Mouse (Mus musculus): ENCODE results near the gene Zmynd15. TPM values are rescaled to one million over a fixed set of nuclear protein-coding genes. Genes with fewer than 3 reads are reported as not detected.
A peak's percentile ranks its signal among the peaks of the same experiment; 100 is the strongest.

The Zmynd15 gene
- total and polyA plus RNA-seq, 3 experiments: 0.14 TPM; not detected in 2

DNA sequence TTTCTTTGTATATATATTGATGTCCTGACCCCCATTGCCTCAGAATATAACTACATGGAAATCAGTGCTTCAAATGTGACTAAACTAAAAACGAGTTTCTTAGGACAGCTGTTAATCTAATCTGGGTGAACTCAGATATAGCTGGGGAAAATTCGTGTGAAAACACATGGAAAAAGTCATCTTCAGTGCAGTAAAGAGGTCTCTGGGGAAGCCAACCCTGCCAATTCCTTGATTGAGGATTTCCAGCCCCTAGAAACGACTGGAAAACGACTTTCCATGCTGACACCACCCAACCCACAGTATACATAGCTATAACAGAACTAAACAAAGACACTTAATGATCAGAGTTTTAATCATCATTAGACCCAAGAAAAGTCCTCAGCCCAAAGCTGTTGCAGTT lies 28.6 kb downstream of the Zmynd15 start:
- H3K27ac ChIP-seq (ENCODE audit: control insufficient read depth, low read depth, low read length): no peak overlapping the region

GRCm38 (mm10) chr11:70489138-70489537 lies 29.9 kb downstream of the Zmynd15 start:
- Histone ChIP-seq H3K4me3 (ENCODE audit: control insufficient read depth in 1 of 2, insufficient read depth in 1 of 2, low read depth in 2 of 2, low read length in 2 of 2) (no peak overlapping the region), H3K27ac (ENCODE audit: control insufficient read depth, low read depth, low read length) (no peak overlapping the region), H3K79me2 (ENCODE audit: control insufficient read depth, insufficient read depth, low read length, poor library complexity) (no peaks in the 10 kb centered on the region), H3K4me1 (ENCODE audit: control insufficient read depth in 1 of 2, insufficient read depth in 2 of 2, low read length in 2 of 2) (no peaks in the 10 kb centered on the region), H3K27me3 (ENCODE audit: control insufficient read depth in 1 of 2, insufficient read depth in 2 of 2, low read length in 2 of 2) (peaks cover 22 to 47% of the 10 kb centered on the region in 2 experiments), H3K9ac (ENCODE audit: control insufficient read depth, low read depth, low read length, poor library complexity, severe bottlenecking) (no peak overlapping the region), H3K9me3 (replicated peaks; ENCODE audit: insufficient read depth, low read length) (no peaks in the 10 kb centered on the region), H3K36me3 (ENCODE audit: control insufficient read depth in 1 of 2, insufficient read depth in 2 of 2, low read length in 2 of 2) (no peaks in the 10 kb centered on the region)
- DNase-seq (ENCODE audit: low read depth, low spot score): no peak
- TF ChIP-seq MEF2A (IDR thresholded peaks at IDR 0.05; ENCODE audit: extremely low read depth, insufficient replicate concordance, low read depth, low read length, poor library complexity, severe bottlenecking) (no peak), ZKSCAN1 (IDR thresholded peaks at IDR 0.05; ENCODE audit: low read depth, low read length) (no peak), POLR2A (IDR thresholded peaks at IDR 0.05; ENCODE audit: control insufficient read depth in 1 of 2, insufficient read depth in 1 of 2, low read depth in 1 of 2, low read length in 2 of 2, poor library complexity in 1 of 2) (no peak), GATA1 (IDR thresholded peaks at IDR 0.05; ENCODE audit: low read depth, low read length) (no peak), MAFK (IDR thresholded peaks at IDR 0.05; ENCODE audit: borderline replicate concordance, low read depth, low read length) (no peak)

More for the DNA sequence above, 28.6 kb downstream of the Zmynd15 start:
- no peaks in the 10 kb centered on the region for H3K36me3 ChIP-seq (ENCODE audit: control insufficient read depth in 1 of 2, insufficient read depth in 2 of 2, low read length in 2 of 2)
- no peak for DNase-seq (ENCODE audit: low read depth, low spot score)
- H3K27me3 ChIP-seq (ENCODE audit: control insufficient read depth in 1 of 2, insufficient read depth in 2 of 2, low read length in 2 of 2): peaks cover 27 to 57% of the 10 kb centered on the region in 2 experiments
- no peaks in the 10 kb centered on the region for H3K79me2 ChIP-seq (ENCODE audit: control insufficient read depth, insufficient read depth, low read length, poor library complexity)
- H3K4me3 ChIP-seq (ENCODE audit: control insufficient read depth in 1 of 2, insufficient read depth in 1 of 2, low read depth in 2 of 2, low read length in 2 of 2): no peak overlapping the region
- H3K9ac ChIP-seq (ENCODE audit: control insufficient read depth, low read depth, low read length, poor library complexity, severe bottlenecking): no peak overlapping the region
- TF ChIP-seq MAX (IDR thresholded peaks at IDR 0.05; ENCODE audit: low read length) (no peak), BHLHE40 (IDR thresholded peaks at IDR 0.05; ENCODE audit: borderline replicate concordance, low read depth, low read length) (no peak), USF1 (IDR thresholded peaks at IDR 0.05; ENCODE audit: low read depth, low read length) (no peak), NRF1 (IDR thresholded peaks at IDR 0.05; ENCODE audit: insufficient read depth, low read depth, low read length, poor library complexity, severe bottlenecking) (no peak)
- no peaks in the 10 kb centered on the region for H3K9me3 ChIP-seq (replicated peaks; ENCODE audit: insufficient read depth, low read length)
- no peaks in the 10 kb centered on the region for H3K4me1 ChIP-seq (ENCODE audit: control insufficient read depth in 1 of 2, insufficient read depth in 2 of 2, low read length in 2 of 2)

- DNase-seq (ENCODE audit: low read depth, low spot score): peak; percentile 31
- no peak overlapping the region for H3K4me3 ChIP-seq (ENCODE audit: control insufficient read depth in 1 of 2, insufficient read depth in 1 of 2, low read depth in 2 of 2, low read length in 2 of 2)
- no peaks in the 10 kb centered on the region for H3K79me2 ChIP-seq (ENCODE audit: control insufficient read depth, insufficient read depth, low read length, poor library complexity)
Measured at GRCm38 (mm10) chr11:70489684-70490083, 30.5 kb downstream of the Zmynd15 start.

More at GRCm38 (mm10) chr11:70489684-70490083, 30.5 kb downstream of the Zmynd15 start:
- H3K36me3 ChIP-seq (ENCODE audit: control insufficient read depth in 1 of 2, insufficient read depth in 2 of 2, low read length in 2 of 2): no peaks in the 10 kb centered on the region
- H3K9ac ChIP-seq (ENCODE audit: control insufficient read depth, low read depth, low read length, poor library complexity, severe bottlenecking): no peak overlapping the region
- no peak for TF ChIP-seq TAL1 (IDR thresholded peaks at IDR 0.05; ENCODE audit: low read length)
- TF ChIP-seq MXI1 (IDR thresholded peaks at IDR 0.05; ENCODE audit: low read depth, low read length): no peak
- no peak for TF ChIP-seq ZMIZ1 (IDR thresholded peaks at IDR 0.05; ENCODE audit: low read depth, low read length)
- TF ChIP-seq NELFE (IDR thresholded peaks at IDR 0.05; ENCODE audit: low read depth, low read length): no peak
- no peak for TF ChIP-seq SIN3A (IDR thresholded peaks at IDR 0.05; ENCODE audit: low read length)
- TF ChIP-seq ZC3H11A (IDR thresholded peaks at IDR 0.05; ENCODE audit: low read depth, low read length): no peak
- no peaks in the 10 kb centered on the region for H3K4me1 ChIP-seq (ENCODE audit: control insufficient read depth in 1 of 2, insufficient read depth in 2 of 2, low read length in 2 of 2)
- no peaks in the 10 kb centered on the region for H3K9me3 ChIP-seq (replicated peaks; ENCODE audit: insufficient read depth, low read length)
- peaks cover 22 to 43% of the 10 kb centered on the region in 2 experiments for H3K27me3 ChIP-seq (ENCODE audit: control insufficient read depth in 1 of 2, insufficient read depth in 2 of 2, low read length in 2 of 2)
- H3K27ac ChIP-seq (ENCODE audit: control insufficient read depth, low read depth, low read length): no peak overlapping the region
